Mouse (Mus musculus): ENCODE results near the gene Styx.

GRCm38 (mm10) chr14:45438250-45438930 lies 87.5 kb downstream of the Styx start:
- TF ChIP-seq CTCF (IDR thresholded peaks at IDR 0.05; ENCODE audit: low read depth) (no peak), EP300 (IDR thresholded peaks at IDR 0.05; ENCODE audit: low read depth) (no peak)
